Mouse (Mus musculus) lung, postnatal 0 days (tissue): Measurements from ENCODE around the gene Fam32a. TPM values are rescaled to one million over a fixed set of nuclear protein-coding genes. Genes with fewer than 3 reads are reported as not detected.

Experiments
- ATAC-seq: fragments of 200-750 bp; cut with Nextera tagmentation; 2 replicates; pipeline ENCODE4 v1.8.0; 2017; ENCODE audit warnings: moderate library complexity
- DNase-seq: peaks from one replicate; pipeline ENCODE4 v3.0.0-alpha.2; 2016; ENCODE audit warnings: low spot score
- H3K27ac ChIP-seq: fragments of 300-500 bp; sonication (generic); 2 replicates; pipeline ENCODE4 v1.5.1; 2014; ENCODE audit warnings: antibody characterized with exemption, mild to moderate bottlenecking, low read length, mixed read lengths
- H3K27me3 ChIP-seq: fragments of 300-500 bp; sonication (generic); replicated peaks from 2 replicates; pipeline ENCODE4 v1.6.1; 2014; ENCODE audit warnings: low read length, mixed read lengths; ENCODE audit not compliant: insufficient read depth
- H3K36me3 ChIP-seq: fragments of 300-500 bp; sonication (generic); 2 replicates; pipeline ENCODE4 v1.6.1; 2014; ENCODE audit warnings: low read length, mixed read lengths; ENCODE audit not compliant: insufficient read depth
- H3K4me1 ChIP-seq: fragments of 300-500 bp; sonication (generic); 2 replicates; pipeline ENCODE4 v1.6.1; 2014; ENCODE audit warnings: antibody characterized with exemption, low read depth, low read length, mixed read lengths; ENCODE audit not compliant: insufficient read depth
- H3K4me2 ChIP-seq: fragments of 300-500 bp; sonication (generic); replicated peaks from 2 replicates; pipeline ENCODE4 v1.6.1; 2014; ENCODE audit warnings: low read depth, mild to moderate bottlenecking, low read length, moderate library complexity, mixed read lengths
- H3K4me3 ChIP-seq: fragments of 300-500 bp; sonication (generic); 2 replicates; pipeline ENCODE4 v1.5.1; 2014; ENCODE audit warnings: low read depth, low read length
- H3K9ac ChIP-seq: fragments of 300-500 bp; sonication (generic); replicated peaks from 2 replicates; pipeline ENCODE4 v1.6.1; 2014; ENCODE audit warnings: low read depth, mild to moderate bottlenecking
- H3K9me3 ChIP-seq: fragments of 300-500 bp; sonication (generic); 2 replicates; pipeline ENCODE4 v1.6.1; 2016; ENCODE audit warnings: low read length, mixed read lengths
- CTCF ChIP-seq: IDR thresholded peaks from 2 replicates; pipeline ENCODE4 v1.5.1; 2016; ENCODE audit warnings: antibody characterized with exemption, mild to moderate bottlenecking
- EP300 ChIP-seq: IDR thresholded peaks from 2 replicates; pipeline ENCODE4 v1.6.1; 2016; ENCODE audit warnings: antibody characterized with exemption, mild to moderate bottlenecking, control low read depth
- WGBS: fragments of 180-500 bp; shearing (Covaris S2); extraction: QIAGEN DNeasy Blood & Tissue Kit; methylation state at CpG from one replicate; pipeline ENCODE4 v1.1.7; 2014; 5-methylcytosine and 5-hydroxymethylcytosine counted together
- polyA plus RNA-seq: library from polyadenylated mRNA; unstranded; fragments of >200 nt; fragmentation: Nextera tagmentation; extraction: Ambion mirVana; gene quantifications from 2 replicates; pipeline ENCODE4 v1.2.1, GENCODE M21; 2015

Gene Fam32a
- polyA plus RNA-seq, 1 experiment from 2014 or later: 63.7 TPM

- DNase-seq: no peak
- Histone ChIP-seq H3K4me3 (no peak overlapping the region), H3K4me2 (no peak overlapping the region), H3K27me3 (no peaks in the 10 kb centered on the region), H3K4me1 (no peaks in the 10 kb centered on the region), H3K9ac (no peak overlapping the region), H3K36me3 (no peaks in the 10 kb centered on the region), H3K27ac (no peak overlapping the region), H3K9me3 (no peaks in the 10 kb centered on the region)
- ATAC-seq: no peak
- no peak for TF ChIP-seq CTCF
- no peak for TF ChIP-seq EP300
- WGBS: 81% methylated on average over 12 of the region's 12 CpGs
Observed at GRCm38 (mm10) chr8:72270606-72271005, 51.1 kb downstream of the Fam32a start.

- ATAC-seq: no peak
Observed at GRCm38 (mm10) chr8:72271051-72271660, 51.6 kb downstream of the Fam32a start.

GRCm38 (mm10) chr8:72271691-72272090 is 52.2 kb downstream of the Fam32a start:
- Histone ChIP-seq H3K36me3 (no peaks in the 10 kb centered on the region), H3K4me1 (no peaks in the 10 kb centered on the region), H3K27me3 (no peaks in the 10 kb centered on the region), H3K4me2 (no peak overlapping the region), H3K27ac (peak overlapping the region; percentile 6), H3K4me3 (no peak overlapping the region), H3K9me3 (no peaks in the 10 kb centered on the region), H3K9ac (no peak overlapping the region)
- TF ChIP-seq CTCF (no peak), EP300 (no peak)
- 53% methylated on average over 3 of the region's 3 CpGs for WGBS
- no peak for DNase-seq
- no peak for ATAC-seq

More at GRCm38 (mm10) chr8:72271051-72271660, 51.6 kb downstream of the Fam32a start:
- Histone ChIP-seq H3K9ac (no peak overlapping the region), H3K27me3 (no peaks in the 10 kb centered on the region), H3K4me2 (no peak overlapping the region), H3K9me3 (no peaks in the 10 kb centered on the region), H3K4me1 (no peaks in the 10 kb centered on the region), H3K4me3 (no peak overlapping the region), H3K27ac (no peak overlapping the region; the same call in 1 of the 2 replicates), H3K36me3 (no peaks in the 10 kb centered on the region)
- no peak for DNase-seq
- no peak for TF ChIP-seq EP300
- no peak for TF ChIP-seq CTCF
- 60% methylated on average over 11 of the region's 11 CpGs for WGBS

- Histone ChIP-seq H3K36me3 (no peaks in the 10 kb centered on the region), H3K4me3 (no peak overlapping the region), H3K4me2 (no peak overlapping the region), H3K4me1 (no peaks in the 10 kb centered on the region), H3K27me3 (no peaks in the 10 kb centered on the region), H3K9me3 (no peaks in the 10 kb centered on the region), H3K27ac (no peak overlapping the region; the same call in 1 of the 2 replicates), H3K9ac (no peak overlapping the region)
- TF ChIP-seq EP300: no peak
- peak; percentile 86 for TF ChIP-seq CTCF
- 11% methylated on average over 3 of the region's 3 CpGs for WGBS
- DNase-seq (peak; percentile 88), ATAC-seq (peak; percentile 52)
Observed at GRCm38 (mm10) chr8:72272361-72272760, 52.8 kb downstream of the Fam32a start.

- no peaks in the 10 kb centered on the region for H3K4me1 ChIP-seq
- no peaks in the 10 kb centered on the region for H3K9me3 ChIP-seq
- TF ChIP-seq EP300: no peak
- TF ChIP-seq CTCF: peak; percentile 24
- H3K4me2 ChIP-seq: no peak overlapping the region
- H3K27me3 ChIP-seq: no peaks in the 10 kb centered on the region
- ATAC-seq (no peak), DNase-seq (no peak)
- WGBS: 64% methylated on average over 1 of the region's 1 CpGs
- H3K9ac ChIP-seq: no peak overlapping the region
- H3K36me3 ChIP-seq: no peaks in the 10 kb centered on the region
- no peak overlapping the region for H3K4me3 ChIP-seq
- no peak overlapping the region for H3K27ac ChIP-seq
Observed at GRCm38 (mm10) chr8:72273111-72273770, 53.7 kb downstream of the Fam32a start.

GRCm38 (mm10) chr8:72273807-72274206 is 54.3 kb downstream of the Fam32a start:
- Histone ChIP-seq H3K4me3 (no peak overlapping the region), H3K27ac (no peak overlapping the region), H3K36me3 (no peaks in the 10 kb centered on the region), H3K27me3 (no peaks in the 10 kb centered on the region), H3K9me3 (no peaks in the 10 kb centered on the region), H3K4me2 (no peak overlapping the region), H3K9ac (no peak overlapping the region), H3K4me1 (no peaks in the 10 kb centered on the region)
- DNase-seq (no peak), ATAC-seq (no peak)
- TF ChIP-seq CTCF: no peak
- no peak for TF ChIP-seq EP300
- 65% methylated on average over 5 of the region's 5 CpGs for WGBS

Other genes with a start within 250 kb of the Fam32a start
- 9.4 and 11.2 TPM in 2 replicates for gene Cyp4f18, start 210.1 kb upstream of the Fam32a start, polyA plus RNA-seq
- not detected in 2 replicates for gene Olfr372, start 178.5 kb upstream of the Fam32a start, polyA plus RNA-seq
- not detected in 2 replicates for gene Olfr373, start 136.6 kb upstream of the Fam32a start, polyA plus RNA-seq
- gene Olfr374, start 112.7 kb upstream of the Fam32a start, polyA plus RNA-seq: not detected in 2 replicates
- 585 and 648 TPM in 2 replicates for gene Tpm4, start 84.8 kb upstream of the Fam32a start, polyA plus RNA-seq
- gene Rab8a, start 58.5 kb upstream of the Fam32a start, polyA plus RNA-seq: 67.3 and 68.0 TPM in 2 replicates
- 0.46 and 0.78 TPM in 2 replicates for gene Hsh2d, start 30.1 kb upstream of the Fam32a start, polyA plus RNA-seq
- gene Cib3, start 6.9 kb upstream of the Fam32a start, polyA plus RNA-seq: 0.17 and 0.25 TPM in 2 replicates
- not detected in 2 replicates for gene Gm11034, start 6.1 kb upstream of the Fam32a start, polyA plus RNA-seq
- 65.3 and 68.2 TPM in 2 replicates for gene Ap1m1, start 20.3 kb downstream of the Fam32a start, polyA plus RNA-seq
- gene Gm10282, start 85.5 kb downstream of the Fam32a start, polyA plus RNA-seq: 5.7 and 6.1 TPM in 2 replicates
- 65.3 and 74.1 TPM in 2 replicates for gene Klf2, start 99.3 kb downstream of the Fam32a start, polyA plus RNA-seq
- 25.6 and 25.9 TPM in 2 replicates for gene Eps15l1, start 201.7 kb downstream of the Fam32a start, polyA plus RNA-seq
- gene Calr3, start 224.1 kb downstream of the Fam32a start, polyA plus RNA-seq: 1.0 and 1.2 TPM in 2 replicates
- 7.9 and 9.0 TPM in 2 replicates for gene 1700030K09Rik, start 224.2 kb downstream of the Fam32a start, polyA plus RNA-seq